Mouse (Mus musculus): ENCODE data around the gene Uba1. TPM values are rescaled to one million over a fixed set of nuclear protein-coding genes. Genes with fewer than 3 reads are reported as not detected.
"Not testable (repeated sequence)": the region's sequence is repeated elsewhere in the genome, so short reads cannot be mapped to it uniquely, and the experiment has no call there.

The Uba1 gene
- polyA plus RNA-seq, 1 experiment from 2014 or later, result 364 TPM

- Histone ChIP-seq H3K27ac (replicated peaks) (peak overlapping the region; percentile 92), H3K27me3 (no peaks in the 10 kb centered on the region), H3K9me3 (no peaks in the 10 kb centered on the region), H3K9ac (peak overlapping the region; percentile 87), H3K4me3 (peak overlapping the region; percentile 66), H3K4me2 (peak overlapping the region; percentile 52), H3K36me3 (peaks cover 1% of the 10 kb centered on the region; the same call in 1 of the 2 replicates), H3K4me1 (replicated peaks) (peaks cover 30% of the 10 kb centered on the region)
- WGBS, result 20% methylated on average over 9 of the region's 9 CpGs
- no peak; the same call in none of the 2 replicates for ATAC-seq (ENCODE audit: low FRiP score, low read depth)
These were observed 5.3 kb downstream of the Uba1 start for GRCm38 (mm10) chrX:20663444-20663790.

- Histone ChIP-seq H3K4me1 (replicated peaks) (peaks cover 20% of the 10 kb centered on the region), H3K4me2 (peak within 1 kb of the TSS; percentile 67), H3K36me3 (peaks cover 5% of the 10 kb centered on the region), H3K9me3 (no peaks in the 10 kb centered on the region), H3K27ac (replicated peaks) (peak within 1 kb of the TSS; percentile 95), H3K9ac (peak within 1 kb of the TSS; percentile 82), H3K27me3 (no peaks in the 10 kb centered on the region), H3K4me3 (peak within 1 kb of the TSS; percentile 72)
- peak; percentile 94 for ATAC-seq (ENCODE audit: low FRiP score, low read depth)
- WGBS, result 15% methylated on average over 16 of the region's 16 CpGs
These were observed 29.5 kb downstream of the Uba1 start, which contains the start of gene Cdk16 for GRCm38 (mm10) chrX:20687519-20688067. Gene Cdk16, plus strand, starts transcription at chrX:20687954.

- Histone ChIP-seq H3K4me3 (peak overlapping the region; percentile 72), H3K4me1 (replicated peaks) (peaks cover 20% of the 10 kb centered on the region), H3K9ac (peak overlapping the region; percentile 82), H3K36me3 (no peaks in the 10 kb centered on the region), H3K27ac (replicated peaks) (peak overlapping the region; percentile 95), H3K9me3 (no peaks in the 10 kb centered on the region), H3K4me2 (peak overlapping the region; percentile 67), H3K27me3 (no peaks in the 10 kb centered on the region)
- 27% methylated on average over 33 of the region's 33 CpGs for WGBS
- ATAC-seq (ENCODE audit: low FRiP score, low read depth), result peak; percentile 93
These were observed 30.0 kb downstream of the Uba1 start for GRCm38 (mm10) chrX:20688068-20688547.

- Histone ChIP-seq H3K9me3 (no peaks in the 10 kb centered on the region), H3K27ac (replicated peaks) (peak overlapping the region; percentile 95), H3K4me2 (peak overlapping the region; percentile 67), H3K9ac (peak overlapping the region; percentile 82), H3K36me3 (no peaks in the 10 kb centered on the region), H3K4me1 (replicated peaks) (peaks cover 20% of the 10 kb centered on the region), H3K4me3 (peak overlapping the region; percentile 72), H3K27me3 (no peaks in the 10 kb centered on the region)
- ATAC-seq (ENCODE audit: low FRiP score, low read depth), result peak; percentile 62
- WGBS, result 24% methylated on average over 24 of the region's 35 CpGs
These were observed 30.5 kb downstream of the Uba1 start for GRCm38 (mm10) chrX:20688615-20689014.

GRCm38 (mm10) chrX:20691566-20691965, 33.4 kb downstream of the Uba1 start:
- 67% methylated on average over 3 of the region's 3 CpGs for WGBS

GRCm38 (mm10) chrX:20692616-20693015, 34.5 kb downstream of the Uba1 start:
- H3K9me3 ChIP-seq, result no peaks in the 10 kb centered on the region
- 87% methylated on average over 1 of the region's 1 CpGs for WGBS
- H3K27me3 ChIP-seq, result no peaks in the 10 kb centered on the region
- no peak for ATAC-seq (ENCODE audit: low FRiP score, low read depth)
- peaks cover 28% of the 10 kb centered on the region; the same call in 1 of the 2 replicates for H3K36me3 ChIP-seq
- no peak overlapping the region for H3K4me2 ChIP-seq
- peaks cover 13% of the 10 kb centered on the region for H3K4me1 ChIP-seq (replicated peaks)
- no peak overlapping the region for H3K27ac ChIP-seq (replicated peaks)
- H3K9ac ChIP-seq, result no peak overlapping the region
- no peak overlapping the region for H3K4me3 ChIP-seq

More at GRCm38 (mm10) chrX:20691566-20691965, 33.4 kb downstream of the Uba1 start:
- no peaks in the 10 kb centered on the region for H3K27me3 ChIP-seq
- H3K36me3 ChIP-seq, result peaks cover 22% of the 10 kb centered on the region; the same call in 1 of the 2 replicates
- H3K4me1 ChIP-seq (replicated peaks), result peaks cover 19% of the 10 kb centered on the region
- no peak overlapping the region for H3K4me2 ChIP-seq
- H3K9ac ChIP-seq, result no peak overlapping the region
- ATAC-seq (ENCODE audit: low FRiP score, low read depth), result no peak
- H3K27ac ChIP-seq (replicated peaks), result no peak overlapping the region
- no peak overlapping the region for H3K4me3 ChIP-seq
- H3K9me3 ChIP-seq, result no peaks in the 10 kb centered on the region

GRCm38 (mm10) chrX:20695842-20696241, 37.7 kb downstream of the Uba1 start:
- peaks cover 28% of the 10 kb centered on the region; the same call in 1 of the 2 replicates for H3K36me3 ChIP-seq

GRCm38 (mm10) chrX:20703741-20704290, 45.7 kb downstream of the Uba1 start, which contains the start of gene Usp11:
Gene Usp11, plus strand, starts transcription at chrX:20703906.
- peak; percentile 77 for ATAC-seq (ENCODE audit: low FRiP score, low read depth)
- Histone ChIP-seq H3K36me3 (no peaks in the 10 kb centered on the region), H3K9me3 (no peaks in the 10 kb centered on the region), H3K9ac (peak within 1 kb of the TSS; percentile 65), H3K4me2 (peak within 1 kb of the TSS; percentile 47), H3K4me1 (replicated peaks) (no peaks in the 10 kb centered on the region), H3K4me3 (peak within 1 kb of the TSS; percentile 62), H3K27ac (replicated peaks) (peak within 1 kb of the TSS; percentile 90), H3K27me3 (no peaks in the 10 kb centered on the region)
- 28% methylated on average over 32 of the region's 32 CpGs for WGBS

More at GRCm38 (mm10) chrX:20695842-20696241, 37.7 kb downstream of the Uba1 start:
- Histone ChIP-seq H3K27me3 (no peaks in the 10 kb centered on the region), H3K27ac (replicated peaks) (no peak overlapping the region), H3K4me1 (replicated peaks) (no peaks in the 10 kb centered on the region), H3K9ac (no peak overlapping the region), H3K4me2 (no peak overlapping the region), H3K4me3 (no peak overlapping the region), H3K9me3 (no peaks in the 10 kb centered on the region)
- 87% methylated on average over 4 of the region's 4 CpGs for WGBS
- ATAC-seq (ENCODE audit: low FRiP score, low read depth), result no peak

GRCm38 (mm10) chrX:20704295-20705082, 46.4 kb downstream of the Uba1 start:
- no peaks in the 10 kb centered on the region for H3K4me1 ChIP-seq (replicated peaks)
- 17% methylated on average over 31 of the region's 32 CpGs for WGBS
- ATAC-seq (ENCODE audit: low FRiP score, low read depth), result peak; percentile 93
- H3K27ac ChIP-seq (replicated peaks), result peak overlapping the region; percentile 90
- no peaks in the 10 kb centered on the region for H3K36me3 ChIP-seq
- peak overlapping the region; percentile 47 for H3K4me2 ChIP-seq
- no peaks in the 10 kb centered on the region for H3K27me3 ChIP-seq
- no peaks in the 10 kb centered on the region for H3K9me3 ChIP-seq
- peak overlapping the region; percentile 65 for H3K9ac ChIP-seq
- H3K4me3 ChIP-seq, result peak overlapping the region; percentile 62

- WGBS, result 24% methylated on average over 3 of the region's 3 CpGs
- Histone ChIP-seq H3K4me2 (peak overlapping the region; percentile 47), H3K27me3 (no peaks in the 10 kb centered on the region), H3K9me3 (no peaks in the 10 kb centered on the region), H3K36me3 (no peaks in the 10 kb centered on the region), H3K27ac (replicated peaks) (no peak overlapping the region), H3K4me3 (peak overlapping the region; percentile 62), H3K4me1 (replicated peaks) (no peaks in the 10 kb centered on the region), H3K9ac (0 out of 2 replicates have a peak overlapping the region, but pooled peaks have one; percentile 65)
- ATAC-seq (ENCODE audit: low FRiP score, low read depth), result no peak
These were observed 46.9 kb downstream of the Uba1 start for GRCm38 (mm10) chrX:20705083-20705402.

- Histone ChIP-seq H3K36me3 (no peaks in the 10 kb centered on the region), H3K27me3 (no peaks in the 10 kb centered on the region), H3K4me2 (no peak overlapping the region), H3K4me3 (no peak overlapping the region), H3K9ac (no peak overlapping the region), H3K27ac (replicated peaks) (no peak overlapping the region), H3K4me1 (replicated peaks) (no peaks in the 10 kb centered on the region), H3K9me3 (no peaks in the 10 kb centered on the region)
- no peak for ATAC-seq (ENCODE audit: low FRiP score, low read depth)
- 75% methylated on average over 5 of the region's 5 CpGs for WGBS
These were observed 70.6 kb downstream of the Uba1 start for GRCm38 (mm10) chrX:20728681-20729080.

- ATAC-seq (ENCODE audit: low FRiP score, low read depth); H3K27ac ChIP-seq (replicated peaks); H3K9ac ChIP-seq; H3K4me1 ChIP-seq (replicated peaks); H3K9me3 ChIP-seq; H3K36me3 ChIP-seq; H3K4me3 ChIP-seq; H3K27me3 ChIP-seq; H3K4me2 ChIP-seq: not testable (repeated sequence)
- WGBS, result 46% methylated on average over 10 of the region's 10 CpGs
These were observed 71.9 kb downstream of the Uba1 start for GRCm38 (mm10) chrX:20730048-20730447.
